Mouse (Mus musculus): Measurements from ENCODE around the gene Qser1.

Qser1 gene

GRCm38 (mm10) chr2:104736241-104736640 lies 80.3 kb downstream of the Qser1 start:
- no peak for DNase-seq (ENCODE audit: low read depth)

- no peak for DNase-seq (ENCODE audit: low read depth)
Observed at GRCm38 (mm10) chr2:104732562-104733256, 83.9 kb downstream of the Qser1 start.

DNA sequence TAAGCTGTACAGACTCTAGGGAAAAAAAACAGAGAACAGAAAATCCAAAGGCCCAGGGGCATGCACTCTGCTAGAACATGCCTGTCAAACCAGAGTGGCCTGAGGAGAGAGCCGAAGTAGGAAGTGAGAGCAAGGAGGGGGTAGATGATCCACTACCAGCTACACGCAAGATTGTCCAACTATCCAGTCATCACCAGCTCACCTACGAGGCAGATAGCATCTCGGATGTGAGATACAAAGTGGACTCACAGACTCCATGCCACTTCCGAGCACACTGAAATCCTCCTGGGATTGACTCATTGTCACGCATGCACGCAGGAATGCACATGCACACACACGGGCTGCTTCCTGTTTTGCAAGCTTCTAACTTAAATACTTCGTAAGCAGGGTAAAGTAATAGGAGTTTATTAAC lies 84.5 kb downstream of the Qser1 start:
- no peak for DNase-seq (ENCODE audit: low read depth)

DNA sequence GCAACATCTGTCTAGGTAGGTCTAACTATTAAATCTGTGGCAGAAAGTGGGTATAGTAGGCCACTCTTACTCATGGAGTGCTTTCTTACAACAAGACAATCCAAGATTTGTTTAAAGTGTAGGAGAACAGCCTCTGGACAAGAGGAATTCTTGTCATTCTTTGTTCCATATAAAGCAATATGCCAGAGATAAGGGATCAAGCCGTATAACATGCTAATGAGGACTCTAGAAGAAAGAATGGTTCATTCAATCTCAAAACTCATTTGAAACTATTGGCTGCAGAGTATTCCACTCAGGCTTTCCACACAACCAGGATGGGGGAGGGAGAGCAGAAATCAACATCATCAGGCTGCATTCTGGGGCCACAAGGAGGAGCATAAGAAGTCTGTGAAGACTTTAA lies 89.2 kb downstream of the Qser1 start:
- no peak for DNase-seq (ENCODE audit: low read depth)

DNA sequence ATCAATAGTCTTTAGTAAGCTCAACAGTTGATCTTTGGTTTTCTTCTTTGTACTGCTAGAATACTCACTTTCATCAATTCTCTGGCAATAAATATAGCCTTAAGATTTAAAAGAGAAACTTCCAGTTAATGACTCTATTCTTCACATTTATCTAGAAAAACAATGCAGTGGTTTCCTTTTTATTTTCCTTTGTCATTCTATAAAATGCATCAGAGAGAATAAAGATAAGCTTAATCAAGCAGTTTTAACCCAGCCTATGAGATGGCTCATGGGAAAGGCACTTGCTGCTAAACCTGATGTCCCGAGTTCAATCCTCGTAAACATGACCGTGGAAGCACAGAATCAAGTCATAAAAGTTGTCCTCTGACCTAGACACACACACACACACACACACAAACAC lies 94.5 kb downstream of the Qser1 start:
- DNase-seq (ENCODE audit: low read depth): no peak

DNA sequence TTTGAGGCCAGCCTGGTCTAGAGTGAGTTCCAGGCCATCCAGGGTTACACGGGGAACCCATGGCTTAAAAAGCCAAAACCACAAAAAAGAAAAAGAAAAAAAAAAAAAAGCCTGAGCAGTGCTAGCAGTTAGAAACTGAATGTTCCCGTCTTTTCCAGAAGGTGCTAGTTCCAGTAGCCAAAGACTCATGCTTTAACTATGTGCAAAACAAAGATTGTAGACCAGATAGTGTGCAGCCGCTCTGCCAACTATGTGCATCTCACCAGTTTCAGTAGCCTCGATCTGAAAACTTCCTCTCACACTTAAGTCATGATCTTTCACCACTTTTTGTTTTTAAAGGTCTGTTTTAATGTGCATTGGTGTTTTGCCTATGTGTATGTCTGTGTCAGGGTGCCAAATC lies 98.7 kb downstream of the Qser1 start:
- DNase-seq (ENCODE audit: low read depth): no peak

GRCm38 (mm10) chr2:104717231-104717735 lies 99.3 kb downstream of the Qser1 start:
- DNase-seq (ENCODE audit: low read depth): no peak

- DNase-seq (ENCODE audit: low read depth): no peak
Observed at GRCm38 (mm10) chr2:104716279-104716678, 100.3 kb downstream of the Qser1 start, which contains the start of gene Pin1rt1. Pin1rt1 (minus strand) TSS chr2:104716379.

- no peak for DNase-seq (ENCODE audit: low read depth)
Observed at GRCm38 (mm10) chr2:104714254-104714691, 102.3 kb downstream of the Qser1 start.

DNA sequence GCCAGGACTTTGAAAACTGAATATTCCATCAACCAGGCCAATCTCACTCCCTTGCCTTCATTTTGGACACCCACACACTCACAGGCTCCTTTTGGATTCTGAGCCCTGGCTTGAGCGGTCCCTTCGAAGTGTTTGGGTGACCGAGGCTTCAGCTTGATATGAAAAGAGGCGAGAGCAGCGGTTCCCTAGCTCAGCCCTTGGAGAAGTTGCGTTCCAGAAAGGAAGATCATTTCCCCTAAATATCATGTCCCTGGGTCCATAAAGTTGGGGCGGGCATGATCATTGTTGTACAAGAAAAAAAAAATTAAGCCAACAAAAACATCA lies 104.1 kb downstream of the Qser1 start:
- no peak for DNase-seq (ENCODE audit: low read depth)

- DNase-seq (ENCODE audit: low read depth): peak; percentile 14
Observed at GRCm38 (mm10) chr2:104711585-104712485, 104.7 kb downstream of the Qser1 start, which contains the start of gene Tcp11l1. Tcp11l1 (minus strand) TSS chr2:104712169.

DNA sequence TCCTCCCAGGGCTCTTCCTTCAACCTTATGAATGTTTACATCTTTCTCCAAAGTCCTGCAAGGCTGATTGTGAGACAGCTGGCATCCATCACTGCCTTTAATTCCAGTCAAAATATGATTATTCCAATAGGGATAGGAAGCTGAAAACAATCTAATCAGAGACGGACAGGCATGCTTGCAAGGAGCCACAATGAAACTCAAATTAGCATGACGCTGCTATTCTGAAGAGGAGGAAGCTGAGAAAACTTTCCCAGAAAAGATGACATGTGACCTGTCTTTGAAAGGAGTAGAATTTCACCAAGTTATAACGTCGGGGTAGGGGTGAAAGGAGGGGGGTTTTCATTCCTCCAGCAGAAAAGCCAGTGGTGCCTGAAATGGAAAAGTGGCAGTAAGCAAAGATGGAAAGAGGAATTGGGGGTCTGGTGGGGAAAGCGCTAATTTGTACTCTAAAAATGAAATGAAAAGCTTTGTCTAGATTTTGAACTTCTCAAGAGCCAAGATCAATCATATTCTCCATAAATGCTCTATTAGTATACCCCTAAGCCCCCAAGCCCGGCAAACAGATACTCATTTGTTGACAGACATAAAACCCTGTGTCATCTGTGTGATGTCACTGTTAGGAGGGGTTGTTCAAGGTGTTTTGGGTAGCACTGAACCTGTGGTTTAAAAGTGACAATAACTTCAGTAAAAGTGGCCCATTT lies 105.7 kb downstream of the Qser1 start:
- no peak for DNase-seq (ENCODE audit: low read depth)

- no peak for DNase-seq (ENCODE audit: low read depth)
Observed at GRCm38 (mm10) chr2:104709786-104710337, 106.7 kb downstream of the Qser1 start.
